Mouse (Mus musculus) heart, embryonic 12.5 days (tissue): ENCODE results near the gene Zfp454. TPM values are rescaled to one million over a fixed set of nuclear protein-coding genes. Genes with fewer than 3 reads are reported as not detected.

Source experiments
- ATAC-seq: fragments of 200-750 bp; cut with Nextera tagmentation; 2 replicates; pipeline ENCODE4 v1.8.0; 2017; ENCODE audit warnings: moderate TSS enrichment, moderate library complexity; ENCODE audit not compliant: insufficient number of reproducible peaks, low FRiP score
- H3K27ac ChIP-seq: fragments of 300-500 bp; sonication (generic); 2 replicates; pipeline ENCODE4 v1.5.1; 2016; ENCODE audit warnings: mild to moderate bottlenecking, moderate library complexity; ENCODE audit not compliant: poor library complexity, severe bottlenecking
- H3K27me3 ChIP-seq: fragments of 300-500 bp; sonication (generic); replicated peaks from 2 replicates; pipeline ENCODE4 v1.6.1; 2016; ENCODE audit warnings: mild to moderate bottlenecking, moderate library complexity
- H3K36me3 ChIP-seq: fragments of 300-500 bp; sonication (generic); 2 replicates; pipeline ENCODE4 v1.6.1; 2016; ENCODE audit warnings: mild to moderate bottlenecking, moderate library complexity
- H3K4me1 ChIP-seq: fragments of 300-500 bp; sonication (generic); replicated peaks from 2 replicates; pipeline ENCODE4 v1.6.1; 2016; ENCODE audit warnings: mild to moderate bottlenecking
- H3K4me2 ChIP-seq: fragments of 300-500 bp; sonication (generic); 2 replicates; pipeline ENCODE4 v1.6.1; 2016; ENCODE audit warnings: mild to moderate bottlenecking, moderate library complexity
- H3K4me3 ChIP-seq: fragments of 300-500 bp; sonication (generic); 2 replicates; pipeline ENCODE4 v1.5.1; 2016; ENCODE audit warnings: mild to moderate bottlenecking
- H3K9ac ChIP-seq: fragments of 300-500 bp; sonication (generic); 2 replicates; pipeline ENCODE4 v1.6.1; 2016; ENCODE audit warnings: mild to moderate bottlenecking, moderate library complexity
- H3K9me3 ChIP-seq: fragments of 300-500 bp; sonication (generic); replicated peaks from 2 replicates; pipeline ENCODE4 v1.6.1; 2016; ENCODE audit warnings: mild to moderate bottlenecking, moderate library complexity
- WGBS: fragments of 180-500 bp; shearing (Covaris S2); methylation state at CpG from one replicate; pipeline ENCODE4 v1.1.7; 2016; 5-methylcytosine and 5-hydroxymethylcytosine counted together
- polyA plus RNA-seq: library from polyadenylated mRNA; unstranded; fragments of >200 nt; fragmentation: Nextera tagmentation; extraction: Ambion mirVana; gene quantifications from 2 replicates; pipeline ENCODE4 v1.2.1, GENCODE M21; 2016

Gene Zfp454
- polyA plus RNA-seq, 1 experiment from 2014 or later: 2.9 TPM

GRCm38 (mm10) chr11:50841023-50841735 lies 46.3 kb downstream of the Zfp454 start, which contains the start of gene Zfp879:
Zfp879 (minus strand) TSS chr11:50841552.
- peak within 1 kb of the TSS; percentile 80 for H3K9ac ChIP-seq
- WGBS: 18% methylated on average over 22 of the region's 22 CpGs
- peak; percentile 89 for ATAC-seq

DNA sequence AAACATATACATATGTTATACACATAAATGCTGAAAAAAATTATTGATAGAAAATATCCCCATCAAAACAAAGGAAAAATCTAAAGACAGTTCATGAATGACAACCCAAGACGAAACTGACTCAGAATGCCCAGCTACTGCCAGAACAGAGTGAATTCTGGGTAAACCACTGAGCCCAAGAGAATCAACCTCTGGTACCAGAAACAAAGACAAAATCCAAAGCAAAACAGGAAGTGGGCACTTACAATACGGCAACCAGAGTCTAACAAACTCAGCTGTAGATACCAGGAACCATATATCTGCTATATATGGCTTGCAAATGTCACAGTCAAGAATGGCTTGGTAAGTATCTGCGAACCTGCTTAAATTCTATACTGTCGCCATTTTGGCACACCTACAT lies 51.7 kb downstream of the Zfp454 start:
- Histone ChIP-seq H3K9ac (no peak overlapping the region), H3K4me1 (0 out of 2 replicates have a peak, but pooled peaks cover 3% of the 10 kb centered on the region), H3K4me2 (no peak overlapping the region), H3K27ac (no peak overlapping the region), H3K4me3 (no peak overlapping the region), H3K36me3 (peaks cover 12% of the 10 kb centered on the region), H3K27me3 (no peaks in the 10 kb centered on the region), H3K9me3 (peaks cover 26% of the 10 kb centered on the region)
- 72% methylated on average over 4 of the region's 4 CpGs for WGBS
- ATAC-seq: no peak

More at GRCm38 (mm10) chr11:50841023-50841735, 46.3 kb downstream of the Zfp454 start, which contains the start of gene Zfp879:
- Histone ChIP-seq H3K36me3 (no peaks in the 10 kb centered on the region), H3K4me1 (0 out of 2 replicates have a peak, but pooled peaks cover 7% of the 10 kb centered on the region), H3K27ac (peak within 1 kb of the TSS; percentile 84; the same call in 1 of the 2 replicates), H3K4me3 (peak within 1 kb of the TSS; percentile 51), H3K4me2 (peak within 1 kb of the TSS; percentile 74), H3K27me3 (peaks cover 6% of the 10 kb centered on the region), H3K9me3 (no peaks in the 10 kb centered on the region)

GRCm38 (mm10) chr11:50827010-50827953 lies 60.2 kb downstream of the Zfp454 start, which contains the start of gene Zfp354c:
Zfp354c (minus strand) TSS chr11:50827724.
- no peaks in the 10 kb centered on the region for H3K27me3 ChIP-seq
- WGBS: under 1% methylated on average over 45 of the region's 45 CpGs
- H3K27ac ChIP-seq: peak within 1 kb of the TSS; percentile 12; the same call in 1 of the 2 replicates
- H3K4me3 ChIP-seq: peak within 1 kb of the TSS; percentile 82
- H3K4me1 ChIP-seq: peaks cover 12% of the 10 kb centered on the region
- peak within 1 kb of the TSS; percentile 81 for H3K4me2 ChIP-seq
- peaks cover 6% of the 10 kb centered on the region for H3K9me3 ChIP-seq
- H3K36me3 ChIP-seq: peaks cover 34% of the 10 kb centered on the region
- peak; percentile 92 for ATAC-seq
- H3K9ac ChIP-seq: peak within 1 kb of the TSS; percentile 92

DNA sequence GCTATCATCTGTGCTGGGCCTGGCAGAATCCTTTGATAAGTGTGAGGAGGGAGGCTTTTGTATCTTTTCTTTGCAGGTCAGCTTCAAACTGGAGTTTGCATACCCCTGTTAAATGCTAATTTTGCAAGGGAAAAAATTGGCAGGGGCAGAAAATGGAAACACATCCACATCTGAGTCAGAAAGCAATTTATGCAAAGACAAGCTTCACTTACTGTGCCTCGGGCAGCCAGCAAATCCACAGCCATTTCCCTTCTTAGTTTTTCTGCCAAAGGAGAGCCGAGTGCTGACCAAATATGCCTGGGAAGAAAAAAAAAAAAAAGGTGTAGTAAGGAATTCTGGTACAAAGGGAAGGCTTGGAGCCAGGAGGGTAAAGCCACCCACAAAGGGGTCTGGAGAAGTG lies 61.2 kb downstream of the Zfp454 start:
- 0 out of 2 replicates have a peak, but pooled peaks cover 5% of the 10 kb centered on the region for H3K9me3 ChIP-seq
- H3K27me3 ChIP-seq: no peaks in the 10 kb centered on the region
- peaks cover 12% of the 10 kb centered on the region for H3K4me1 ChIP-seq
- H3K27ac ChIP-seq: no peak overlapping the region
- 61% methylated on average over 2 of the region's 2 CpGs for WGBS
- peaks cover 42% of the 10 kb centered on the region for H3K36me3 ChIP-seq
- peak overlapping the region; percentile 82 for H3K4me3 ChIP-seq
- H3K9ac ChIP-seq: peak overlapping the region; percentile 92; the same call in 1 of the 2 replicates
- ATAC-seq: no peak
- peak overlapping the region; percentile 81 for H3K4me2 ChIP-seq

Other genes with a start within 250 kb of the Zfp454 start
- gene Zfp354c, start 59.9 kb downstream of the Zfp454 start, polyA plus RNA-seq: 18.3 and 21.0 TPM in 2 replicates
- gene Zfp879, start 46.1 kb downstream of the Zfp454 start, polyA plus RNA-seq: 0.30 and 0.47 TPM in 2 replicates
- gene Grm6, start 37.0 kb downstream of the Zfp454 start, polyA plus RNA-seq: 0.10 TPM in 1 of 2 replicates, not detected in the other
- gene Zfp2, start 28.5 kb upstream of the Zfp454 start, polyA plus RNA-seq: 6.7 and 8.1 TPM in 2 replicates
- gene Zfp354b, start 44.0 kb upstream of the Zfp454 start, polyA plus RNA-seq: 0.60 and 1.1 TPM in 2 replicates
- gene 4933414I15Rik, start 56.1 kb upstream of the Zfp454 start, polyA plus RNA-seq: not detected in 2 replicates
- not detected in 2 replicates for gene Prop1, start 66.1 kb upstream of the Zfp454 start, polyA plus RNA-seq
- not detected in 2 replicates for gene Olfr1378, start 78.9 kb upstream of the Zfp454 start, polyA plus RNA-seq
- gene Olfr1377, start 94.3 kb upstream of the Zfp454 start, polyA plus RNA-seq: not detected in 2 replicates
- gene Olfr51, start 115.9 kb upstream of the Zfp454 start, polyA plus RNA-seq: not detected in 2 replicates
- gene Olfr54, start 126.6 kb upstream of the Zfp454 start, polyA plus RNA-seq: not detected in 2 replicates
- not detected in 2 replicates for gene Olfr1375, start 160.5 kb upstream of the Zfp454 start, polyA plus RNA-seq
- 5.4 and 6.4 TPM in 2 replicates for gene Zfp354a, start 171.6 kb upstream of the Zfp454 start, polyA plus RNA-seq